Mouse (Mus musculus): ENCODE measurements around the gene Mum1. TPM values are rescaled to one million over a fixed set of nuclear protein-coding genes. Genes with fewer than 3 reads are reported as not detected.
A peak's percentile ranks its signal among the peaks of the same experiment; 100 is the strongest.

Gene Mum1
- total RNA-seq, 1 experiment from 2014 or later = 23.8 TPM

- no peak for DNase-seq
Observed at GRCm38 (mm10) chr10:80250573-80250972, 24.3 kb downstream of the Mum1 start.

GRCm38 (mm10) chr10:80252011-80252410, 25.8 kb downstream of the Mum1 start:
- no peak for DNase-seq

GRCm38 (mm10) chr10:80252493-80253274, 26.4 kb downstream of the Mum1 start:
- DNase-seq = no peak

GRCm38 (mm10) chr10:80253551-80253950, 27.3 kb downstream of the Mum1 start:
- DNase-seq = no peak

GRCm38 (mm10) chr10:80254331-80255297, 28.4 kb downstream of the Mum1 start:
- DNase-seq = peak; percentile 10

GRCm38 (mm10) chr10:80255881-80256535, 29.8 kb downstream of the Mum1 start:
- peak; percentile 79 for DNase-seq

GRCm38 (mm10) chr10:80257936-80258335, 31.7 kb downstream of the Mum1 start:
- no peak for DNase-seq

GRCm38 (mm10) chr10:80258752-80259462, 32.7 kb downstream of the Mum1 start:
- peak; percentile 72 for DNase-seq

GRCm38 (mm10) chr10:80259463-80259805, 33.2 kb downstream of the Mum1 start:
- peak; percentile 65 for DNase-seq

- peak; percentile 91 for DNase-seq
Observed at GRCm38 (mm10) chr10:80259861-80260641, 33.8 kb downstream of the Mum1 start.

GRCm38 (mm10) chr10:80260642-80261584, 34.7 kb downstream of the Mum1 start, which contains the start of the genes Gamt and Dazap1:
TSS of gene Gamt (minus strand) at chr10:80261012.
TSS of gene Dazap1 (plus strand) at chr10:80261486.
- DNase-seq = peak; percentile 99

GRCm38 (mm10) chr10:80261585-80261968, 35.3 kb downstream of the Mum1 start:
- DNase-seq = peak; percentile 99

GRCm38 (mm10) chr10:80262169-80262568, 35.9 kb downstream of the Mum1 start:
- no peak for DNase-seq

- no peak for DNase-seq
Observed at GRCm38 (mm10) chr10:80262776-80263365, 36.6 kb downstream of the Mum1 start.

GRCm38 (mm10) chr10:80264341-80265148, 38.3 kb downstream of the Mum1 start:
- DNase-seq = peak; percentile 99

GRCm38 (mm10) chr10:80265149-80265486, 38.9 kb downstream of the Mum1 start:
- no peak for DNase-seq

GRCm38 (mm10) chr10:80270099-80270498, 43.9 kb downstream of the Mum1 start:
- DNase-seq = no peak

- DNase-seq = peak; percentile 81
Observed at GRCm38 (mm10) chr10:80270734-80271181, 44.5 kb downstream of the Mum1 start.

Measured in adrenal gland, postnatal 14 days (tissue).